Mouse (Mus musculus): ENCODE measurements around the gene Mgat4d.

DNA sequence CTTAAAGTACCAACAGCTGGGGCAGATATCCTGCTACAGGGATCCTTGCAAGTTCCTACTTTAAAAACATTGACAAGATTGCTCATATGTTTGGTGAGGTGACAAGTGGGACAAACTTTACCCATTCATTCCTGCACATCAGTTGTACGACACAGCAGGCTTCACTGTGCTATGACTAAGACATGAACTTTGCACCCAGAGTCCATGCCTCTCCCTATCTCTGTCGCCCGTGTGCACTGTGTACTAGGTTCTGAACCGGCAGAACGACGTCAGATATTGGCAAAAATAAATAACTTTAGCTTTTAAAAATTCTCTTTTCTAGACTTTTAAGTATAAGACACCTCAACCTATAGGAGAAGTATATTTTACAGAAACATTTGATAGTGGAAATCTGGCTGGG, 48.4 kb downstream of the Mgat4d start:
- TF ChIP-seq POLR2A (IDR thresholded peaks at IDR 0.05; ENCODE audit: control insufficient read depth, extremely low read depth, insufficient read depth, low read length, poor library complexity) (no peak), CTCF (IDR thresholded peaks at IDR 0.05; ENCODE audit: borderline replicate concordance, control insufficient read depth, extremely low read depth, insufficient read depth, low read length, poor library complexity) (no peak)

Measured in thymus, adult 2 months (tissue).